7 mouse cellular contexts compared by ENCODE assay signal in the genomic region with DNA sequence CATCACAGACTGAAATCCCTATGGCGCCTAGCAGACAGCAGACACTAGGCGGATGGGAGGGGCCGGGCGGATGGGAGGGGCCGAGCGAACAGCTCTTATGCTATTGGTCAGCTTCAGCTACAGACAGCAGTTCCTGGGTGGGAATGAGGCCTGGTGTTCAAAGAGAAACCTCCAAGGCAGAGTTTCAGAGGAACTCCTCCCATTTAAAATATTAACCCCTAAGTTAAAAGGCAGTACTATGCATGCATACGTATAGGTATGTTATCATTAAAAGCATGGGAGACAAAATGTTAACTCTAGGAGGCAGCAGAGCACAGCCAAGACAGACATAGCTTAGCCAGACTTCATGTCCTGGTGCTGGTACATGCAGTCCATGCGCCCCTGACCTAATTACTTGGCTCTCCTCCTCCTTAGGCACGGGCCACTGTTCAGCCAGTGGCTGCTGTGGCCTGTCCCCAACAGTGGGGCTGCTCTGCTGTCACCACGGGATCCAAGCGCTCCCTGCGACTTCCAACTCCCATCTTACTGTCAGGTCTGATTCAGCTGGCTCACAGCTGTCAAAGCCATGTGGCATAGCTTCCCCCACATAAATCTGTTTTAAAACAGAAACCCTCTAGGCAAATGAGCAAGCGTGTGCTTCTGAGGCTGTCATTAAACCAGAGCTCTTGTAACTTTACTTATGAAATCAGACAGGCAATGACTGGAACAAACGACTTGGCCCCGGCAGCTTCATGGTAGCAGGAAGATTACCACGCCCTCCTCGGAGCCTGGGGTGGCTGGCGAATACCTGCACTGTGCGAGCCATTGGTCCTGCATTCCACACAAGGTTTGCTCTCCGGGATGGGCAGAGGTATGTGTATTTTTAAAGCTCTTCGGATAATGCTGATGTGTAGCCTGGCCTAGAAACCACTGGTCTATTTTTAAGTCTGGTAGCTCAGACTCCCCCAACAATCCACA. TPM values are rescaled to one million over a fixed set of nuclear protein-coding genes. Genes with fewer than 3 reads are reported as not detected.
DNase-seq lines count a peak whose midpoint lies in the region; ATAC-seq lines count a peak whose summit lies in the region.

No protein-coding gene starts in this region.

- H3K27me3 ChIP-seq in forebrain, embryonic 11.5 days (ENCODE audit: control insufficient read depth, insufficient read depth, low read length): no peaks in the 10 kb centered on the region
- no peaks in the 10 kb centered on the region for H3K27me3 ChIP-seq in heart, embryonic 16.5 days (ENCODE audit: control insufficient read depth, insufficient read depth, low read length)
- no peaks in the 10 kb centered on the region for H3K27me3 ChIP-seq in liver, embryonic 12.5 days (replicated peaks)
- H3K27me3 ChIP-seq in neural tube, embryonic 12.5 days (replicated peaks): no peaks in the 10 kb centered on the region

- peaks cover 3% of the 10 kb centered on the region; the same call in 1 of the 2 replicates for H3K36me3 ChIP-seq in forebrain, embryonic 11.5 days (ENCODE audit: control insufficient read depth, insufficient read depth, low read length)
- peaks cover 10% of the 10 kb centered on the region for H3K36me3 ChIP-seq in heart, embryonic 16.5 days (ENCODE audit: control insufficient read depth, insufficient read depth)
- H3K36me3 ChIP-seq in liver, embryonic 12.5 days: peaks cover 24% of the 10 kb centered on the region
- H3K36me3 ChIP-seq in neural tube, embryonic 12.5 days: peaks cover 25% of the 10 kb centered on the region

- H3K4me2 ChIP-seq in forebrain, embryonic 11.5 days (ENCODE audit: low read depth, low read length, severe bottlenecking): no peak overlapping the region
- H3K4me2 ChIP-seq in heart, embryonic 16.5 days (ENCODE audit: low read depth, low read length): peak overlapping the region; percentile 42
- no peak overlapping the region for H3K4me2 ChIP-seq in liver, embryonic 12.5 days
- no peak overlapping the region for H3K4me2 ChIP-seq in neural tube, embryonic 12.5 days (replicated peaks)

- no peaks in the 10 kb centered on the region for H3K4me1 ChIP-seq in forebrain, embryonic 11.5 days (replicated peaks; ENCODE audit: control insufficient read depth, insufficient read depth, low read length)
- peaks cover 22% of the 10 kb centered on the region for H3K4me1 ChIP-seq in heart, embryonic 16.5 days (ENCODE audit: control insufficient read depth, insufficient read depth, low read length)
- H3K4me1 ChIP-seq in liver, embryonic 12.5 days: peaks cover 13% of the 10 kb centered on the region
- peaks cover 16% of the 10 kb centered on the region for H3K4me1 ChIP-seq in neural tube, embryonic 12.5 days

- no peak overlapping the region for H3K4me3 ChIP-seq in forebrain, embryonic 11.5 days (ENCODE audit: low read depth, low read length)
- H3K4me3 ChIP-seq in heart, embryonic 16.5 days (ENCODE audit: low read length): no peak overlapping the region
- no peak overlapping the region for H3K4me3 ChIP-seq in liver, embryonic 12.5 days
- H3K4me3 ChIP-seq in neural tube, embryonic 12.5 days: no peak overlapping the region

- DNase-seq in adrenal gland, postnatal 10 days: peak; percentile 61
- DNase-seq in forebrain, embryonic 11.5 days (ENCODE audit: low spot score): peak; percentile 69
- DNase-seq in kidney, postnatal 25 days: peak; percentile 52 to 74
- DNase-seq in spleen, postnatal 4 days (ENCODE audit: low spot score in 2 of 2): no peak

- 70% methylated on average over 21 of the region's 21 CpGs for WGBS in forebrain, embryonic 11.5 days
- 43% methylated on average over 21 of the region's 21 CpGs for WGBS in heart, embryonic 16.5 days
- 72% methylated on average over 21 of the region's 21 CpGs for WGBS in liver, embryonic 12.5 days (ENCODE audit: insufficient replicate concordance)
- WGBS in neural tube, embryonic 12.5 days: 59% methylated on average over 21 of the region's 21 CpGs

- no peak overlapping the region for H3K27ac ChIP-seq in forebrain, embryonic 11.5 days (ENCODE audit: low read depth, low read length)
- peak overlapping the region; percentile 86 for H3K27ac ChIP-seq in heart, embryonic 16.5 days (ENCODE audit: low read length)
- no peak overlapping the region for H3K27ac ChIP-seq in liver, embryonic 12.5 days
- H3K27ac ChIP-seq in neural tube, embryonic 12.5 days: peak overlapping the region; percentile 16; the same call in 1 of the 2 replicates

- H3K9ac ChIP-seq in forebrain, embryonic 11.5 days (ENCODE audit: low read length): no peak overlapping the region
- peak overlapping the region; percentile 47; the same call in 1 of the 2 replicates for H3K9ac ChIP-seq in heart, embryonic 16.5 days (ENCODE audit: low read length)
- H3K9ac ChIP-seq in liver, embryonic 12.5 days: no peak overlapping the region
- H3K9ac ChIP-seq in neural tube, embryonic 12.5 days: no peak overlapping the region

- no peaks in the 10 kb centered on the region for H3K9me3 ChIP-seq in forebrain, embryonic 11.5 days (ENCODE audit: control insufficient read depth, low read length)
- no peaks in the 10 kb centered on the region for H3K9me3 ChIP-seq in heart, embryonic 16.5 days (replicated peaks; ENCODE audit: control insufficient read depth, low read length)
- H3K9me3 ChIP-seq in liver, embryonic 12.5 days (replicated peaks): no peaks in the 10 kb centered on the region
- no peaks in the 10 kb centered on the region for H3K9me3 ChIP-seq in neural tube, embryonic 12.5 days

- peak; percentile 51; the same call in 1 of the 2 replicates for ATAC-seq in forebrain, embryonic 11.5 days (replicated peaks; ENCODE audit: low FRiP score)
- peak; percentile 43 for ATAC-seq in heart, embryonic 16.5 days (replicated peaks; ENCODE audit: extremely low read depth, insufficient read depth, low FRiP score)
- peak; percentile 76 for ATAC-seq in liver, embryonic 12.5 days
- peak; percentile 79 for ATAC-seq in neural tube, embryonic 12.5 days (ENCODE audit: low FRiP score, low read depth)

RNA-seq across cellular contexts. Expression of a gene that starts 52.3 kb away (rescaled TPM):
- total RNA-seq in adrenal gland, postnatal 10 days (2021): 10 to 100 TPM; 21.1 to 29.4 TPM
- 49.5 and 59.4 TPM in 2 replicates for polyA plus RNA-seq in forebrain, embryonic 11.5 days (2014; fragmentation: Nextera tagmentation; extraction: Ambion mirVana)
- polyA plus RNA-seq in heart, embryonic 16.5 days (2015; fragmentation: Nextera tagmentation; extraction: Ambion mirVana): 28.1 and 33.4 TPM in 2 replicates
- 23.0 and 24.2 TPM in 2 replicates for polyA plus RNA-seq in liver, embryonic 12.5 days (2016; fragmentation: Nextera tagmentation; extraction: Ambion mirVana)
- 44.7 and 60.4 TPM in 2 replicates for polyA plus RNA-seq in neural tube, embryonic 12.5 days (2016; fragmentation: Nextera tagmentation; extraction: Ambion mirVana)

Comparison
In these comparisons a context has a peak if more than half of its experiments do, and no peak if none do; other contexts are left out.
1. DNase-seq: peak in adrenal gland, postnatal 10 days (single experiment), forebrain, embryonic 11.5 days (single experiment) and kidney, postnatal 25 days (2 of 2); none in spleen, postnatal 4 days (0 of 2).
2. H3K27ac ChIP-seq: peak in heart, embryonic 16.5 days (single experiment) and neural tube, embryonic 12.5 days (single experiment); none in forebrain, embryonic 11.5 days (single experiment) and liver, embryonic 12.5 days (single experiment).
3. Peak in every context shown above with its lines, with median percentiles within 50 percentile points of each other: ATAC-seq.